Mouse (Mus musculus) forebrain, embryonic 12.5 days (tissue): Measurements from ENCODE around the gene Sv2a. TPM values are rescaled to one million over a fixed set of nuclear protein-coding genes. Genes with fewer than 3 reads are reported as not detected.

Source experiments
- ATAC-seq: fragments of 200-750 bp; cut with Nextera tagmentation; 2 replicates; pipeline ENCODE4 v1.8.0; 2017; ENCODE audit warnings: moderate TSS enrichment; ENCODE audit not compliant: low FRiP score
- H3K27ac ChIP-seq: fragments of 300-500 bp; sonication (generic); 2 replicates; pipeline ENCODE4 v1.5.1; 2016; ENCODE audit warnings: mild to moderate bottlenecking
- H3K27me3 ChIP-seq: fragments of 300-500 bp; sonication (generic); 2 replicates; pipeline ENCODE4 v1.6.1; 2016; ENCODE audit warnings: mild to moderate bottlenecking
- H3K36me3 ChIP-seq: fragments of 300-500 bp; sonication (generic); replicated peaks from 2 replicates; pipeline ENCODE4 v1.6.1; 2016; ENCODE audit warnings: mild to moderate bottlenecking
- H3K4me1 ChIP-seq: fragments of 300-500 bp; sonication (generic); 2 replicates; pipeline ENCODE4 v1.6.1; 2016
- H3K4me2 ChIP-seq: fragments of 300-500 bp; sonication (generic); 2 replicates; pipeline ENCODE4 v1.6.1; 2016; ENCODE audit warnings: mild to moderate bottlenecking, moderate library complexity
- H3K4me3 ChIP-seq: fragments of 300-500 bp; sonication (generic); replicated peaks from 2 replicates; pipeline ENCODE4 v1.5.1; 2016; ENCODE audit warnings: mild to moderate bottlenecking
- H3K9ac ChIP-seq: fragments of 300-500 bp; sonication (generic); 2 replicates; pipeline ENCODE4 v1.6.1; 2016; ENCODE audit warnings: mild to moderate bottlenecking
- H3K9me3 ChIP-seq: fragments of 300-500 bp; sonication (generic); 2 replicates; pipeline ENCODE4 v1.6.1; 2016
- WGBS: fragments of 180-500 bp; shearing (Covaris S2); methylation state at CpG from one replicate; pipeline ENCODE4 v1.1.7; 2016; 5-methylcytosine and 5-hydroxymethylcytosine counted together
- microRNA-seq: library from miRNA; unstranded; fragments of <30 nt; microRNA quantifications from one replicate; pipeline ENCODE4, GENCODE M21; 2017
- polyA plus RNA-seq: library from polyadenylated mRNA; unstranded; fragments of >200 nt; fragmentation: Nextera tagmentation; extraction: Ambion mirVana; gene quantifications from 2 replicates; pipeline ENCODE4 v1.2.1, GENCODE M21; 2016

Gene Sv2a
- polyA plus RNA-seq, 1 experiment from 2014 or later, result 22.9 TPM

- WGBS, result 73% methylated on average over 9 of the region's 9 CpGs
- H3K27ac ChIP-seq, result peak overlapping the region; percentile 89
- H3K4me2 ChIP-seq, result peak overlapping the region; percentile 42
- H3K36me3 ChIP-seq, result no peaks in the 10 kb centered on the region
- no peak overlapping the region; the same call in 1 of the 2 replicates for H3K4me3 ChIP-seq
- H3K4me1 ChIP-seq, result peaks cover 32% of the 10 kb centered on the region
- peak overlapping the region; percentile 44 for H3K9ac ChIP-seq
- H3K27me3 ChIP-seq, result no peaks in the 10 kb centered on the region
- no peak for ATAC-seq
- no peaks in the 10 kb centered on the region for H3K9me3 ChIP-seq
These were observed 59.8 kb downstream of the Sv2a start for GRCm38 (mm10) chr3:96240799-96241197.

GRCm38 (mm10) chr3:96243921-96244572 lies 63.1 kb downstream of the Sv2a start:
- ATAC-seq, result no peak
- peaks cover 31% of the 10 kb centered on the region for H3K4me1 ChIP-seq
- WGBS, result 86% methylated on average over 7 of the region's 7 CpGs
- H3K9me3 ChIP-seq, result no peaks in the 10 kb centered on the region
- H3K27me3 ChIP-seq, result no peaks in the 10 kb centered on the region
- peak overlapping the region; percentile 56 for H3K4me2 ChIP-seq
- peak overlapping the region; percentile 98 for H3K27ac ChIP-seq
- H3K36me3 ChIP-seq, result no peaks in the 10 kb centered on the region
- peak overlapping the region; percentile 48; the same call in 1 of the 2 replicates for H3K4me3 ChIP-seq
- peak overlapping the region; percentile 78 for H3K9ac ChIP-seq

Small RNAs within 50 kb of the gene (microRNA-seq; reads per million reads assigned to microRNA genes)
- gene Gm44492, result not detected
- gene Gm47311, result not detected

Other genes with a start within 250 kb of the Sv2a start
- gene Plekho1, start 185.2 kb upstream of the Sv2a start, polyA plus RNA-seq, result 91.3 and 95.1 TPM in 2 replicates
- gene Vps45, start 122.7 kb upstream of the Sv2a start, polyA plus RNA-seq, result 39.2 and 47.0 TPM in 2 replicates
- gene Otud7b, start 76.6 kb upstream of the Sv2a start, polyA plus RNA-seq, result 14.0 and 15.5 TPM in 2 replicates
- 13.4 and 17.8 TPM in 2 replicates for gene Mtmr11, start 19.1 kb upstream of the Sv2a start, polyA plus RNA-seq
- 185 and 201 TPM in 2 replicates for gene Sf3b4, start 8.8 kb upstream of the Sv2a start, polyA plus RNA-seq
- 72.2 and 77.9 TPM in 2 replicates for gene Bola1, start 38.6 kb downstream of the Sv2a start, polyA plus RNA-seq
- gene Hist2h2ab, start 38.7 kb downstream of the Sv2a start, polyA plus RNA-seq, result 1.1 and 1.7 TPM in 2 replicates
- gene Hist2h2ac, start 39.7 kb downstream of the Sv2a start, polyA plus RNA-seq, result 13.8 and 14.0 TPM in 2 replicates
- 14.9 and 15.4 TPM in 2 replicates for gene Hist2h2be, start 40.0 kb downstream of the Sv2a start, polyA plus RNA-seq
- 11.6 and 17.3 TPM in 2 replicates for gene Hist2h3c2, start 58.0 kb downstream of the Sv2a start, polyA plus RNA-seq
- gene Hist2h2aa2, start 59.1 kb downstream of the Sv2a start, polyA plus RNA-seq, result 79.4 and 86.1 TPM in 2 replicates
- 18.5 and 21.0 TPM in 2 replicates for gene Hist2h2aa1, start 64.3 kb downstream of the Sv2a start, polyA plus RNA-seq
- not detected in 2 replicates for gene Hist2h3c1, start 65.5 kb downstream of the Sv2a start, polyA plus RNA-seq
- 16.1 and 19.5 TPM in 2 replicates for gene Hist2h4, start 82.2 kb downstream of the Sv2a start, polyA plus RNA-seq
- gene Hist2h3b, start 87.5 kb downstream of the Sv2a start, polyA plus RNA-seq, result 94.8 and 111 TPM in 2 replicates
- gene Hist2h2bb, start 88.6 kb downstream of the Sv2a start, polyA plus RNA-seq, result 22.9 and 28.6 TPM in 2 replicates
- 0.54 and 0.56 TPM in 2 replicates for gene Fcgr1, start 112.8 kb downstream of the Sv2a start, polyA plus RNA-seq